Mouse (Mus musculus) hindbrain, embryonic 13.5 days (tissue): ENCODE data around the gene Rb1. TPM values are rescaled to one million over a fixed set of nuclear protein-coding genes. Genes with fewer than 3 reads are reported as not detected.

ENCODE experiments used
- microRNA counts: library from miRNA; unstranded; fragments of <30 nt; microRNA quantifications from one replicate; lab custom pipeline; 2016
- microRNA-seq: library from miRNA; unstranded; fragments of <30 nt; microRNA quantifications from one replicate; pipeline ENCODE4, GENCODE M21; 2016
- polyA plus RNA-seq: library from polyadenylated mRNA; unstranded; fragments of >200 nt; fragmentation: Nextera tagmentation; extraction: Ambion mirVana; gene quantifications from 2 replicates; pipeline ENCODE4 v1.2.1, GENCODE M21; 2015

Rb1 gene
- polyA plus RNA-seq, 1 experiment from 2014 or later = 21.8 TPM

MicroRNA genes within 50 kb of the gene (microRNA counts, 519-probe panel; counts per million panel counts)
- microRNA mmu-miR-687 (lab: Ali Mortazavi, UCI) = 51.3 counts per million

Small RNAs within 50 kb of the gene (microRNA-seq; reads per million reads assigned to microRNA genes)
- gene Mir687 = not detected

Other genes starting within 250 kb of the Rb1 start
- 88.0 and 88.8 TPM in 2 replicates for gene Rcbtb2, start 202.8 kb downstream of the Rb1 start, polyA plus RNA-seq
- gene Lpar6, start 87.9 kb downstream of the Rb1 start, polyA plus RNA-seq = 6.8 and 7.0 TPM in 2 replicates
- gene Itm2b, start 59.5 kb upstream of the Rb1 start, polyA plus RNA-seq = 592 and 627 TPM in 2 replicates
- 86.8 and 88.7 TPM in 2 replicates for gene Med4, start 184.2 kb upstream of the Rb1 start, polyA plus RNA-seq
- gene Sucla2, start 199.5 kb upstream of the Rb1 start, polyA plus RNA-seq = 123 and 124 TPM in 2 replicates
- gene Nudt15, start 222.4 kb upstream of the Rb1 start, polyA plus RNA-seq = 11.1 and 12.0 TPM in 2 replicates